Mouse (Mus musculus): Measurements from ENCODE around the gene Chchd2. TPM values are rescaled to one million over a fixed set of nuclear protein-coding genes. Genes with fewer than 3 reads are reported as not detected.
"Not testable (repeated sequence)": the region's sequence is repeated elsewhere in the genome, so short reads cannot be mapped to it uniquely, and the experiment has no call there.

Chchd2 gene
- polyA plus RNA-seq, 1 experiment from 2014 or later = 743 TPM

DNA sequence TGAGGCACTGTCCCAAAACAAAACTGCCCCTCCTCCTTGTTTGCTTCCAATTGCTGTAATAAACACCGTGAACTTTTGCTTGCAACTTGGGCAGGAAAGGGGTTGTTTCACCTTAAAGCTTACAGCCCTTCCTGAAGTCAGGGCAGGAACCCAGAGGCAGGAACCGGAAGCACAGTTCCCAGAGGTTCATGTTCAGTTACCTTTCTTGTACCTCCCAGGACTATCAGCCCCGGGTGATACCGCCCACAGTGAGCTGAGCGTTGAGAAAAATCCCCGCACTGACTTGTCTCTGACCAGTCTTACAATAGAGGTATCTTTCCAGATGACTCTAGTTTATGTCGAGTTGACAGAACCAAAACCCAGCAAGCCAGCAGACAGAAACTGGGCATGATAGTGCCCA is 22.3 kb upstream of the Chchd2 start:
- no peaks in the 10 kb centered on the region for H3K9me3 ChIP-seq (replicated peaks)
- no peak overlapping the region for H3K9ac ChIP-seq (replicated peaks)
- no peak for ATAC-seq (ENCODE audit: low FRiP score)
- peaks cover 7% of the 10 kb centered on the region for H3K4me1 ChIP-seq
- H3K4me2 ChIP-seq = peak overlapping the region; percentile 67
- no peak overlapping the region for H3K4me3 ChIP-seq (replicated peaks)
- WGBS = 81% methylated on average over 7 of the region's 7 CpGs
- H3K27ac ChIP-seq (replicated peaks) = peak overlapping the region; percentile 97; the same call in 1 of the 2 replicates
- H3K36me3 ChIP-seq = no peaks in the 10 kb centered on the region
- H3K27me3 ChIP-seq (replicated peaks) = no peaks in the 10 kb centered on the region

DNA sequence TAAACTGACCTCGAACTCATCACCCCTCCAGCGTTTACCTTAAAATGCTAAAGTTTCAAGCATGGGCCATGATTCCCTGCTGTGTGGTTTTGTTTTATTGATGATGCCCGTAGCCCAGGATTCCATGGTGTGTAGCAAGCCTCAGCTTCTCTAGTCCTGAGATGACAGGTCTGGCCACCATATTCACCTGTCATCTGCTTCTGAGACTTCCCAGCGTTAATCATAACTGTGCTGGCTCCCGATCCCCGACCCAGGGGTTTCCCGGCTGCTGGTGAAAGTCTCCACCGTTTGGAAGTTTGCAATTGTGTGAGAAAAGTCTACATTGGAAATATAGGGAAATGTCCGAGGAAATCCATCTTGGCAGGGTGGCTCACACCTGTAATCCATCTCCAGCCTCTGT is 21.9 kb upstream of the Chchd2 start:
- H3K27ac ChIP-seq (replicated peaks) = peak overlapping the region; percentile 97
- H3K4me2 ChIP-seq = peak overlapping the region; percentile 67
- no peaks in the 10 kb centered on the region for H3K36me3 ChIP-seq
- peaks cover 7% of the 10 kb centered on the region for H3K4me1 ChIP-seq
- peak overlapping the region; percentile 71 for H3K4me3 ChIP-seq (replicated peaks)
- peak overlapping the region; percentile 82 for H3K9ac ChIP-seq (replicated peaks)
- no peaks in the 10 kb centered on the region for H3K27me3 ChIP-seq (replicated peaks)
- 71% methylated on average over 9 of the region's 9 CpGs for WGBS
- ATAC-seq (ENCODE audit: low FRiP score) = no peak
- no peaks in the 10 kb centered on the region for H3K9me3 ChIP-seq (replicated peaks)

DNA sequence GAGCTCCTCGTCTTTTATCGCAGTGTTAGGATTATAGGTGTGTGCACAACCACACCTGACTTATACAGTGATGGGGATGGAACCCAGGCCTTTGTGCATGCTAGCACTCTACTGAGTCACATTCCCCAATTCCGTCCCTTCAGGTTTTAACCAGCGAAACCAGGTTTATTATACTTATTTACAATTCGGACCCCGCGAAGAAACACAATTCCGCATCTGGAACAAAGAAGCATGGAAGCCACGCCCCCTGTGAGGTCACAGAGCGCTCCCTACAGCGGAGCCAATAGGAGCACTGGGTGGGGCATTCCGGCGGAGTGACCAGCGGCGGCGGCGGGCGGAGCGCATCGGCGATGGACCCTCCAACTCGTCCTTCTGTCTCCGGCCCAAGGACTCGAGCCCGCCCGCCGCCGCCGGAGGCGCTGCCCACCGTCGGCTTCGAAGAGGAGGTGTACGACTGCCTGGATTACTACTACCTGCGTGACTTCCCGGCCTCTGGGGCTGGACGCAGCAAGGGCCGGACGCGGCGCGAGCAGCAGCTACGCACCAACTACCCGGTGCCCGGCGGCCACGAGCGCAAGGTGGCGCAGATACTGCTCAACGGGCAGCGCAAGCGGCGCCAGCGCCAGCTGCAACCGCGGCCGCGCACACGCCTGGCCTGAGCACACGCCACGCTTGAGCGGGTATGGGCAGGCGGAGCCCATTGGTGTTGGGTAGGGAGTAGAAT is 21.1 kb upstream of the Chchd2 start, which contains the start of gene Nupr1l:
Nupr1l (plus strand) TSS at position 299 of the 724 bp plus-strand sequence.
- H3K36me3 ChIP-seq = no peaks in the 10 kb centered on the region
- peak within 1 kb of the TSS; percentile 67 for H3K4me2 ChIP-seq
- under 1% methylated on average over 63 of the region's 63 CpGs for WGBS
- H3K9ac ChIP-seq (replicated peaks) = peak within 1 kb of the TSS; percentile 82
- peak; percentile 96 for ATAC-seq (ENCODE audit: low FRiP score)
- peak within 1 kb of the TSS; percentile 71 for H3K4me3 ChIP-seq (replicated peaks)
- H3K27me3 ChIP-seq (replicated peaks) = no peaks in the 10 kb centered on the region
- no peaks in the 10 kb centered on the region for H3K9me3 ChIP-seq (replicated peaks)
- peaks cover 7% of the 10 kb centered on the region for H3K4me1 ChIP-seq
- H3K27ac ChIP-seq (replicated peaks) = peak within 1 kb of the TSS; percentile 97

DNA sequence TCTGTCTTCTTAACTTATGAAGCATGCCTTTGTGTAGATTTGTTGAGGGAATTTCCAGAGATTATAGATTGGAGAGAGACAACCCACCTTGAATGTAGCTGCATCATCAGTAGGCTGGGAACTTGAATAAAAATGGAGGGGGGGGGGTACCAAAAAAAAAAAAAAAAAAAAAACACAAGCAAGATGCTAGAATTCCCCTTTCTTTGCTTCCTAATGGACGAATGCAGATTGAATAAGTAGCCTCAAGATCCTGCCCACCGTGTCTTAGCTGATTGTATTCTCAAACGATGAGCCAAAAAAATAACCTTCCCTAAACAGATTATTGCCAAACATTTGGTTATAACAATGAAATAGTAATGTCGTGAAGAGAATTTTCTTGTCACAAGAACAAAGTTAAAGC is 20.5 kb upstream of the Chchd2 start:
- no peak for ATAC-seq (ENCODE audit: low FRiP score)
- H3K27ac ChIP-seq (replicated peaks) = peak overlapping the region; percentile 97
- H3K4me3 ChIP-seq (replicated peaks) = peak overlapping the region; percentile 71
- H3K9ac ChIP-seq (replicated peaks) = peak overlapping the region; percentile 82
- H3K27me3 ChIP-seq (replicated peaks) = no peaks in the 10 kb centered on the region
- H3K36me3 ChIP-seq = peaks cover 6% of the 10 kb centered on the region
- H3K4me2 ChIP-seq = peak overlapping the region; percentile 67
- no peaks in the 10 kb centered on the region for H3K9me3 ChIP-seq (replicated peaks)
- peaks cover 7% of the 10 kb centered on the region for H3K4me1 ChIP-seq
- 26% methylated on average over 4 of the region's 4 CpGs for WGBS

DNA sequence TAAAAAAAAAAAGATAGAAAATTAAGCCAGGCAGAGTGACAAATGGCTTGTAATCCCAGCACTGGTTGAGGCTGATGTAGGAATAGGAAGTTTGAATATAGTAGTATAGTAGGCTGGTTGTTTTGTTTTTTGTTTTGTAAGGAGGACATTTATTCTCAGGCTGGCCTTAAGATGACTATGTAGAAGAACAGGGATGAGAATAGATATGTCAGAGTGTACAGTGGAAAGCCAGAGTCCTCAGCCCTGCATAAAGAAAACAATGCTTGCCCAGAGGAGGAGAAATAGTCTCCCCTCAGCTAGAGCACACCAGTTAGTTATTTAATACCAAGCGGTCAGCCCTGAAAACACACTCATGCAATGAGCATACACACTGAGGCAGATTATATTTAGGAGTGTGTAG is 11.2 kb upstream of the Chchd2 start, which contains the start of gene Phkg1:
Phkg1 (minus strand) TSS at position 101 of the 400 bp plus-strand sequence.
- Histone ChIP-seq H3K27me3 (replicated peaks) (no peaks in the 10 kb centered on the region), H3K9ac (replicated peaks) (no peak within 1 kb of the TSS), H3K4me3 (replicated peaks) (no peak within 1 kb of the TSS), H3K27ac (replicated peaks) (no peak within 1 kb of the TSS), H3K9me3 (replicated peaks) (no peaks in the 10 kb centered on the region), H3K4me1 (peaks cover 13% of the 10 kb centered on the region), H3K36me3 (peaks cover 18% of the 10 kb centered on the region), H3K4me2 (no peak within 1 kb of the TSS)
- no peak for ATAC-seq (ENCODE audit: low FRiP score)
- 98% methylated on average over 1 of the region's 1 CpGs for whole genome bisulfite sequencing

DNA sequence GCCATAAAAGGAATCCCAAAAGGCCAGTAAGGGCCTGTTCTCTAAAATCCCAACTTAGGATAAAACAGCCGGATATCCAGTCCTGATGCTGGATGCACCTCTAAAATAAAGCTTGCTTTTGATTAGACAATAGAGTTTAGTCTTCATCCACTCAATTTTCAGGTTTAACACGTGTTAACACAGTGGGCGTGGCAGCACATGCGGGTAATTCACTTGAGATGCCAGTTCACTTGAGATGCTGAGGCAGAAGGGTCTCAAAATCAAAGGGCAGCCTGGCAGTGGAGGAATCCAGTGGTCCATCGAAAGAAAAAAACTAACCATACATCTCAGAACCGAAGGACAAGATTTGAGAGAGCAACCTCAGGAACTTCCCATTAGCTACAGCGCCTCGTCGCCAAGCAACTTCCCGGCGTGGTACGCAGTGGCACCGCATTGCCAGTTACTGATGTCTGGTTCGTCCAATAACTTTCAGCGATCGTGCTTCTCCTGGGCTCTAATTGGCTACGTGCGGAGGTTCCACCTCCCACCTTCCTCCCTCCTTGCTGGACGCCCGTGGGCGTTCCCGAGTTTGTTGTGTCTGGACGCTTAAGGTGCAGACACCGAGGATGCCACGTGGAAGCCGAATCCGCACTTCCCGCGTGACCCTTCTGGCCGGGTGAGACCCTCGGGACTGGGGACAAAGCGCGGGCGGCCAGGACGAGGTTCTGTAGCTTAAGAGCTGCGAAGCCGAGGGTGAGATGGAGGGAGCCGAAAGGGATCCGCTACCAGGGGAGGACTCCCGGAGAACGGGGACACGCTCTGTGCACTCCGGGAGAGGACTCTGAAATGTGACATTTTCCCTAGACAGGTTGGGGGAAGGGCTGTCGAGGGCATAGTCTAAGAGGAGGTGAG is 8.2 kb upstream of the Chchd2 start, which contains the start of gene Zbed5:
Zbed5 (plus strand) TSS at position 526 of the 891 bp plus-strand sequence.
- Histone ChIP-seq H3K4me1 (peaks cover 13% of the 10 kb centered on the region), H3K36me3 (no peaks in the 10 kb centered on the region), H3K9me3 (replicated peaks) (no peaks in the 10 kb centered on the region), H3K27ac (replicated peaks) (peak within 1 kb of the TSS; percentile 61), H3K27me3 (replicated peaks) (no peaks in the 10 kb centered on the region), H3K4me3 (replicated peaks) (peak within 1 kb of the TSS; percentile 81), H3K9ac (replicated peaks) (peak within 1 kb of the TSS; percentile 73), H3K4me2 (peak within 1 kb of the TSS; percentile 80)
- 1% methylated on average over 44 of the region's 44 CpGs for WGBS
- ATAC-seq (ENCODE audit: low FRiP score) = peak; percentile 99

DNA sequence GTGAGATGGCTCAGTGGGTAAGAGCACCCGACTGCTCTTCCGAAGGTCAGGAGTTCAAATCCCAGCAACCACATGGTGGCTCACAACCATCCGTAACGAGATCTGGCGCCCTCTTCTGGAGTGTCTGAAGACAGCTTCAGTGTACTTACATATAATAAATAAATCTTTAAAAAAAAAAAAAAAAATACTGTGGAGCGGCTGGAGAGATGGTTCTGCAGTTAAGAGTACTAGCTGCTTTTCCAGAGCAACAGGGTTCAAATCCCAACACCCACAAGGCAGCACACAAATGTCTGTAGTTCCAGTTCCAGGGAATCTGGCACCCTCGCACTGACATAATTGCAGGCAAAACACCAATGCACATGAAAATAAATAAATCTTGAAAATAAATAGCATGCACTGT is 3.1 kb upstream of the Chchd2 start:
- not testable (repeated sequence) for H3K27me3 ChIP-seq (replicated peaks); H3K4me2 ChIP-seq; H3K9ac ChIP-seq (replicated peaks); ATAC-seq (ENCODE audit: low FRiP score); H3K4me3 ChIP-seq (replicated peaks); H3K36me3 ChIP-seq; H3K27ac ChIP-seq (replicated peaks); H3K9me3 ChIP-seq (replicated peaks)
- 90% methylated on average over 4 of the region's 7 CpGs for WGBS
- H3K4me1 ChIP-seq = peaks cover 18% of the 10 kb centered on the region

DNA sequence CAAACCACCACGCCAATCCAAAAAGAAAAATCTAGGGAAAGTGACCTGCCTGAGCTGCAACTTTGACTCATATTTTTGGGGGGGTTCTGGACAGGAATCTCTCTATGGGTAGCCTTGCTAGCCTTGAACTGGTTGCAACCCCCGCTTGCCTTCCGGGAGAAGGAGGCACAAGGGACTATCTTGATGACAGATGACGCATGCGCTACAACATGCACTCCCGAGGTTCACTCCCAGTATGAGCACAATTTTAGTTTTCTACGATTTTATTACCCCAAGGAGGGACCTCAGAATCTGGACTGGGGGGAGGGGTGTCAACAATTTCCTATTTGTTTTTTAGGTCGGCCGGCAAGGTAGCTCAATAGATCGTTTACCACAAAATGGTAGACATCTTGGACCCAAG is 999 bp downstream of the Chchd2 start:
- peaks cover 34% of the 10 kb centered on the region for H3K4me1 ChIP-seq
- ATAC-seq (ENCODE audit: low FRiP score) = no peak
- H3K4me2 ChIP-seq = peak overlapping the region; percentile 88
- peak overlapping the region; percentile 92 for H3K9ac ChIP-seq (replicated peaks)
- 31% methylated on average over 10 of the region's 10 CpGs for WGBS
- no peaks in the 10 kb centered on the region for H3K9me3 ChIP-seq (replicated peaks)
- peak overlapping the region; percentile 94 for H3K27ac ChIP-seq (replicated peaks)
- H3K36me3 ChIP-seq = peaks cover 26% of the 10 kb centered on the region
- H3K27me3 ChIP-seq (replicated peaks) = no peaks in the 10 kb centered on the region
- peak overlapping the region; percentile 88 for H3K4me3 ChIP-seq (replicated peaks)

DNA sequence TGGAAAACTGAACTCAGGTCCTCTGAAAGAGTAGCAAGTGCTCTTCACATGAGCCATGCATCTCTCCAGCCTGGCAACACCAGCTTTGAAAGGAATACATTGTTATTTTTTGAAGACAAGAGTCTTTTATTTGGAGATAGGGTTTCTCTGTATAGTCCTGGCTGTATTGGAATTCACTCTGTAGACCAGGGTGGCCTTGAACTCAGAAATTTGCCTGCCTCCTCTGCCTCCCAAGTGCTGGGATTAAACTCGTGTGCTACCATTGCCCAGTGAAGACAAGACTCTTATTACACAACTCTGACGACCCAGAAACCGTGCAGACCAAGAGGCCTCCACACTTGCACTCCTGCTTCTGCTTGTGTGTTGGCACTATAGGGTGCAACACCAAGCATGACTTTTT is 7.4 kb downstream of the Chchd2 start:
- Histone ChIP-seq H3K4me1 (peaks cover 14% of the 10 kb centered on the region), H3K4me2 (no peak overlapping the region), H3K9me3 (replicated peaks) (no peaks in the 10 kb centered on the region), H3K27ac (replicated peaks) (no peak overlapping the region), H3K36me3 (peaks cover 41% of the 10 kb centered on the region), H3K4me3 (replicated peaks) (no peak overlapping the region), H3K27me3 (replicated peaks) (no peaks in the 10 kb centered on the region), H3K9ac (replicated peaks) (no peak overlapping the region)
- 77% methylated on average over 3 of the region's 3 CpGs for WGBS
- no peak for ATAC-seq (ENCODE audit: low FRiP score)

DNA sequence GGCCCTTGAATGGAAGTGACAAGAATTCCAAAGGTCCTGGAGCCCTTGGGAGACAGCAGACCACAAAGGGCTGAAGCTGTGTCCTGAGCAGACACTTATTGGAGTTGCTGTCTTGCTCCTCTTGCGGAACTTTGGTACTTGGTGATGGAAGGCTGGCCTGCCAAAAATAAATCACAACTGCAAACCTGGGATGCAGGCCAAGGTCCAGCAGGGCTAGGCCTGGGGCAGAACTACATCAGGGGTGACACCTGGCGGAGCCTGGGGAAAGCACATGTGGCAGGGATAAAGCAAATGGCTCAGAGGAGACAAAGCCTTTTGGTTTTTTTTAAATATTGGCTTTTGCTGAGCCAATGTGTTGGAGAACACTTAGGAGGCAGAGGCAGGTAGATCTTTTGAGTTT is 8.3 kb downstream of the Chchd2 start:
- Histone ChIP-seq H3K4me2 (no peak overlapping the region), H3K9me3 (replicated peaks) (no peaks in the 10 kb centered on the region), H3K27ac (replicated peaks) (no peak overlapping the region; the same call in 1 of the 2 replicates), H3K4me3 (replicated peaks) (no peak overlapping the region), H3K36me3 (peaks cover 32% of the 10 kb centered on the region), H3K27me3 (replicated peaks) (no peaks in the 10 kb centered on the region), H3K4me1 (peaks cover 6% of the 10 kb centered on the region; the same call in 1 of the 2 replicates), H3K9ac (replicated peaks) (no peak overlapping the region)
- WGBS = 48% methylated on average over 2 of the region's 2 CpGs
- ATAC-seq (ENCODE audit: low FRiP score) = no peak

DNA sequence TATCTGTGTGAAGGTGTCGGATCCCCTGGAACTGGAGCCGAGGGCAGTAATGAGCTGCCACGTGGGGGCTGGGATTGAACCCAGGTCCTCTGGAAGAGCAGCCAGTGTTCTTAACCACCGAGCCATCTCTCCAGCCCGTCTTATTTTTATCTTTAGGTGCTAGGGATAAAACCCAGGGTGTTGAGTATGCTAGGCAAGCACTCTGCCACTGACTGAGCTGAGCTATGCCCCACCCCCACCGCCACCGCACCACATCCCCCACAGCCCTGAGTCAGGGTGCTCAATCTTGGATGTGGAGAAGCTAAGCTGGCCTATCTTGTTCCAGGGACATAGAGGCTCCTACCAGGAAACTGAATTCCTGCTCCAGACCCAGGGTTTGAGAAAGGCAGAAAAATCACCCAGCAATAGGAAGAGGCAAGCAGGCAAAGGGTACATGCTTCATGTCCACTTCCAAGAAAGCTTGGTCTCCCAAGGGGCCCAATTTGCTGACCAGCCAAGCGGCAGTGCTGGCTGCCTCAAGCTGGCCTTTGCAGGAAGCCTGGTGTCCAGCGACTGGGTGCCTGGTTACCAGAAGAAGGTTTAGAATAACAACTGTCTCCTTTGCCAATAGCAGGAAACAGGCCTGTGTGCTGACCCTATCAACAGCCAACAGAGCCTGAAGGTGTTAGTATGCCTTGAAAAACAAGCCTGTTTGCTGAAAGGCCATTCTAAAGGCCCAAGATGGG is 9.4 kb downstream of the Chchd2 start:
- no peak overlapping the region for H3K27ac ChIP-seq (replicated peaks)
- H3K9ac ChIP-seq (replicated peaks) = no peak overlapping the region
- H3K36me3 ChIP-seq = peaks cover 26% of the 10 kb centered on the region
- no peak overlapping the region for H3K4me3 ChIP-seq (replicated peaks)
- no peak for ATAC-seq (ENCODE audit: low FRiP score)
- no peak overlapping the region for H3K4me2 ChIP-seq
- no peaks in the 10 kb centered on the region for H3K27me3 ChIP-seq (replicated peaks)
- no peaks in the 10 kb centered on the region for H3K9me3 ChIP-seq (replicated peaks)
- H3K4me1 ChIP-seq = no peaks in the 10 kb centered on the region
- WGBS = 82% methylated on average over 9 of the region's 9 CpGs
